In genomic region chr10:41294734-41295133, GRCm38 (mm10) we compare ENCODE assay signal across 15 mouse cellular contexts. TPM values are rescaled to one million over a fixed set of nuclear protein-coding genes. Genes with fewer than 3 reads are reported as not detected.
DNase-seq lines count a peak whose midpoint lies in the region; ATAC-seq lines count a peak whose summit lies in the region.
"Had no signal": no experiment of that assay in that cellular context is flagged by ENCODE, and none has a peak within 500 bp of the region (broad histone marks: within the 10 kb centered on the region; RNA-seq: fewer than 3 reads in every experiment).

No protein-coding gene starts in this region.

- WGBS in forebrain, embryonic 12.5 days, result 76% methylated on average over 11 of the region's 11 CpGs
- 76% methylated on average over 11 of the region's 11 CpGs for WGBS in forebrain, embryonic 11.5 days
- 65% methylated on average over 11 of the region's 11 CpGs for WGBS in hindbrain, embryonic 11.5 days
- WGBS in hindbrain, embryonic 10.5 days, result 74% methylated on average over 11 of the region's 11 CpGs
- 58% methylated on average over 11 of the region's 11 CpGs for WGBS in midbrain, embryonic 15.5 days
- 85% methylated on average over 11 of the region's 11 CpGs for WGBS in embryonic facial prominence, embryonic 10.5 days

- peak; percentile 63; the same call in 1 of the 2 replicates for ATAC-seq in forebrain, embryonic 12.5 days (ENCODE audit: low FRiP score)
- no peak for ATAC-seq in forebrain, embryonic 11.5 days (replicated peaks; ENCODE audit: low FRiP score)
- peak; percentile 78 for ATAC-seq in hindbrain, embryonic 11.5 days (ENCODE audit: low FRiP score)
- peak; percentile 82; the same call in 1 of the 2 replicates for ATAC-seq in midbrain, embryonic 15.5 days (replicated peaks)

- no peaks in the 10 kb centered on the region for H3K36me3 ChIP-seq in forebrain, embryonic 12.5 days (replicated peaks)
- no peaks in the 10 kb centered on the region for H3K36me3 ChIP-seq in forebrain, embryonic 11.5 days (ENCODE audit: control insufficient read depth, insufficient read depth, low read length)
- no peaks in the 10 kb centered on the region for H3K36me3 ChIP-seq in hindbrain, embryonic 11.5 days (ENCODE audit: control insufficient read depth, insufficient read depth, low read length)
- no peaks in the 10 kb centered on the region for H3K36me3 ChIP-seq in hindbrain, embryonic 10.5 days
- no peaks in the 10 kb centered on the region for H3K36me3 ChIP-seq in midbrain, embryonic 15.5 days (replicated peaks)
- no peaks in the 10 kb centered on the region for H3K36me3 ChIP-seq in embryonic facial prominence, embryonic 10.5 days (replicated peaks)
- H3K36me3 ChIP-seq: liver, embryonic 13.5 days had no signal

- no peaks in the 10 kb centered on the region for H3K27me3 ChIP-seq in forebrain, embryonic 12.5 days
- no peaks in the 10 kb centered on the region for H3K27me3 ChIP-seq in forebrain, embryonic 11.5 days (ENCODE audit: control insufficient read depth, insufficient read depth, low read length)
- no peaks in the 10 kb centered on the region for H3K27me3 ChIP-seq in hindbrain, embryonic 11.5 days (ENCODE audit: control insufficient read depth, insufficient read depth, low read length)
- no peaks in the 10 kb centered on the region for H3K27me3 ChIP-seq in hindbrain, embryonic 10.5 days (ENCODE audit: insufficient read depth, poor library complexity, severe bottlenecking)
- H3K27me3 ChIP-seq in midbrain, embryonic 15.5 days (replicated peaks), result no peaks in the 10 kb centered on the region
- H3K27me3 ChIP-seq in embryonic facial prominence, embryonic 10.5 days (replicated peaks; ENCODE audit: low read depth, poor library complexity, severe bottlenecking), result no peaks in the 10 kb centered on the region
- H3K27me3 ChIP-seq: liver, embryonic 13.5 days had no signal

- no peaks in the 10 kb centered on the region for H3K9me3 ChIP-seq in forebrain, embryonic 12.5 days
- no peaks in the 10 kb centered on the region for H3K9me3 ChIP-seq in forebrain, embryonic 11.5 days (ENCODE audit: control insufficient read depth, low read length)
- no peaks in the 10 kb centered on the region for H3K9me3 ChIP-seq in hindbrain, embryonic 11.5 days (ENCODE audit: control insufficient read depth, low read length)
- H3K9me3 ChIP-seq in hindbrain, embryonic 10.5 days, result no peaks in the 10 kb centered on the region
- no peaks in the 10 kb centered on the region for H3K9me3 ChIP-seq in midbrain, embryonic 15.5 days
- H3K9me3 ChIP-seq in embryonic facial prominence, embryonic 10.5 days, result no peaks in the 10 kb centered on the region
- H3K9me3 ChIP-seq: G1E; liver, embryonic 13.5 days had no signal

- H3K4me2 ChIP-seq in forebrain, embryonic 12.5 days, result no peak overlapping the region
- H3K4me2 ChIP-seq in forebrain, embryonic 11.5 days (ENCODE audit: low read depth, low read length, severe bottlenecking), result no peak overlapping the region
- no peak overlapping the region for H3K4me2 ChIP-seq in hindbrain, embryonic 11.5 days (replicated peaks; ENCODE audit: low read depth, low read length)
- H3K4me2 ChIP-seq in midbrain, embryonic 15.5 days, result peak overlapping the region; percentile 14
- H3K4me2 ChIP-seq: liver, embryonic 13.5 days had no signal

- 0 out of 2 replicates have a peak overlapping the region, but pooled peaks have one; percentile 8 for H3K27ac ChIP-seq in forebrain, embryonic 12.5 days
- H3K27ac ChIP-seq in forebrain, embryonic 11.5 days (ENCODE audit: low read depth, low read length), result no peak overlapping the region
- H3K27ac ChIP-seq in hindbrain, embryonic 11.5 days (ENCODE audit: low read depth, low read length), result no peak overlapping the region
- H3K27ac ChIP-seq in hindbrain, embryonic 10.5 days, result no peak overlapping the region
- no peak overlapping the region for H3K27ac ChIP-seq in midbrain, embryonic 15.5 days
- no peak overlapping the region for H3K27ac ChIP-seq in embryonic facial prominence, embryonic 10.5 days (replicated peaks)
- H3K27ac ChIP-seq: liver, embryonic 13.5 days had no signal

- DNase-seq in forebrain, embryonic 11.5 days (ENCODE audit: low spot score), result no peak
- DNase-seq in hindbrain, embryonic 11.5 days (ENCODE audit: low spot score), result peak; percentile 9
- no peak for DNase-seq in hindbrain, embryonic 10.5 days (ENCODE audit: low spot score)
- peak; percentile 25 to 30 for DNase-seq in cerebellum, postnatal 36 days
- DNase-seq in embryonic facial prominence, embryonic 10.5 days (ENCODE audit: low spot score), result no peak
- no peak for DNase-seq in spleen, postnatal 14 days (ENCODE audit: low spot score in 2 of 2)
- DNase-seq: adrenal gland, postnatal 25 days; liver, embryonic 13.5 days had no signal

- H3K4me3 ChIP-seq in forebrain, embryonic 12.5 days (replicated peaks), result no peak overlapping the region
- no peak overlapping the region for H3K4me3 ChIP-seq in forebrain, embryonic 11.5 days (ENCODE audit: low read depth, low read length)
- no peak overlapping the region for H3K4me3 ChIP-seq in hindbrain, embryonic 11.5 days (ENCODE audit: low read depth, low read length)
- H3K4me3 ChIP-seq in hindbrain, embryonic 10.5 days, result no peak overlapping the region
- 0 out of 2 replicates have a peak overlapping the region, but pooled peaks have one; percentile 5 for H3K4me3 ChIP-seq in midbrain, embryonic 15.5 days
- H3K4me3 ChIP-seq in embryonic facial prominence, embryonic 10.5 days, result no peak overlapping the region
- H3K4me3 ChIP-seq: liver, embryonic 13.5 days had no signal

- H3K9ac ChIP-seq in forebrain, embryonic 12.5 days, result peak overlapping the region; percentile 25; the same call in 1 of the 2 replicates
- H3K9ac ChIP-seq in forebrain, embryonic 11.5 days (ENCODE audit: low read length), result no peak overlapping the region
- H3K9ac ChIP-seq in hindbrain, embryonic 11.5 days (ENCODE audit: low read depth, low read length), result no peak overlapping the region
- no peak overlapping the region for H3K9ac ChIP-seq in midbrain, embryonic 15.5 days
- H3K9ac ChIP-seq: liver, embryonic 13.5 days had no signal

- peaks cover 18% of the 10 kb centered on the region for H3K4me1 ChIP-seq in forebrain, embryonic 12.5 days
- H3K4me1 ChIP-seq in forebrain, embryonic 11.5 days (replicated peaks; ENCODE audit: control insufficient read depth, insufficient read depth, low read length), result peaks cover 3% of the 10 kb centered on the region; the same call in 1 of the 2 replicates
- H3K4me1 ChIP-seq in hindbrain, embryonic 11.5 days (replicated peaks; ENCODE audit: control insufficient read depth, insufficient read depth, low read length), result no peaks in the 10 kb centered on the region
- peaks cover 24% of the 10 kb centered on the region for H3K4me1 ChIP-seq in hindbrain, embryonic 10.5 days (replicated peaks)
- peaks cover 10% of the 10 kb centered on the region for H3K4me1 ChIP-seq in midbrain, embryonic 15.5 days
- H3K4me1 ChIP-seq in embryonic facial prominence, embryonic 10.5 days, result peaks cover 26% of the 10 kb centered on the region

RNA-seq across cellular contexts. Expression of gene Fig4, which starts 8.3 kb away (rescaled TPM):
- polyA plus RNA-seq in forebrain, embryonic 12.5 days (2016; fragmentation: Nextera tagmentation; extraction: Ambion mirVana), result 20.9 and 21.2 TPM in 2 replicates
- 18.5 and 18.9 TPM in 2 replicates for polyA plus RNA-seq in forebrain, embryonic 11.5 days (2014; fragmentation: Nextera tagmentation; extraction: Ambion mirVana)
- 23.3 and 26.8 TPM in 2 replicates for polyA plus RNA-seq in hindbrain, embryonic 11.5 days (2014; fragmentation: Nextera tagmentation; extraction: Ambion mirVana)
- 18.8 and 19.6 TPM in 2 replicates for polyA plus RNA-seq in hindbrain, embryonic 10.5 days (2016; fragmentation: Nextera tagmentation; extraction: Ambion mirVana)
- polyA plus RNA-seq in midbrain, embryonic 15.5 days (2015; fragmentation: Nextera tagmentation; extraction: Ambion mirVana), result 30.8 and 31.5 TPM in 2 replicates
- 14.2 and 14.5 TPM in 2 replicates for polyA plus RNA-seq in embryonic facial prominence, embryonic 10.5 days (2016; fragmentation: Nextera tagmentation; extraction: Ambion mirVana)

RNA-seq across cellular contexts. Expression of gene Ak9, which starts 9.0 kb away (rescaled TPM):
- 0.06 and 0.11 TPM in 2 replicates for polyA plus RNA-seq in forebrain, embryonic 12.5 days (2016; fragmentation: Nextera tagmentation; extraction: Ambion mirVana)
- polyA plus RNA-seq in forebrain, embryonic 11.5 days (2014; fragmentation: Nextera tagmentation; extraction: Ambion mirVana), result 0.05 TPM in 1 of 2 replicates, not detected in the other
- 0.25 and 0.46 TPM in 2 replicates for polyA plus RNA-seq in hindbrain, embryonic 11.5 days (2014; fragmentation: Nextera tagmentation; extraction: Ambion mirVana)
- 0.16 and 0.34 TPM in 2 replicates for polyA plus RNA-seq in hindbrain, embryonic 10.5 days (2016; fragmentation: Nextera tagmentation; extraction: Ambion mirVana)
- 0.22 and 0.30 TPM in 2 replicates for polyA plus RNA-seq in midbrain, embryonic 15.5 days (2015; fragmentation: Nextera tagmentation; extraction: Ambion mirVana)
- 0.04 and 0.05 TPM in 2 replicates for polyA plus RNA-seq in embryonic facial prominence, embryonic 10.5 days (2016; fragmentation: Nextera tagmentation; extraction: Ambion mirVana)
- polyA plus RNA-seq: C2C12; G1E; kidney, embryonic 14.5 days; liver, embryonic 13.5 days; small intestine, adult 2 months; urinary bladder, adult 2 months had no signal

Comparison
In these comparisons a context has a peak if more than half of its experiments do, and no peak if none do; other contexts are left out.
1. DNase-seq: peak in hindbrain, embryonic 11.5 days (single experiment) and cerebellum, postnatal 36 days (2 of 2); none in forebrain, embryonic 11.5 days (single experiment), hindbrain, embryonic 10.5 days (single experiment), embryonic facial prominence, embryonic 10.5 days (single experiment) and spleen, postnatal 14 days (0 of 2).